Mouse (Mus musculus) MEL (cell line): Measurements from ENCODE around the gene Pofut1. TPM values are rescaled to one million over a fixed set of nuclear protein-coding genes. Genes with fewer than 3 reads are reported as not detected.
A peak's percentile ranks its signal among the peaks of the same experiment; 100 is the strongest.

Experiments used
- DNase-seq: peaks from one replicate; pipeline ENCODE4 v3.0.0; 2011; ENCODE audit warnings: low read depth, low spot score
- H3K27ac ChIP-seq: 2 replicates; pipeline ENCODE4 v1.5.1; 2012; ENCODE audit warnings: low read depth, mild to moderate bottlenecking, control low read depth, low read length, moderate library complexity; ENCODE audit not compliant: control insufficient read depth
- H3K27me3 ChIP-seq, 2 experiments: fragments of 150-350 bp in 1 of 2; sonication (generic) in 1 of 2; 2 replicates each; pipeline ENCODE4 v1.6.1; 2012; ENCODE audit warnings: low read length in 2 of 2, mild to moderate bottlenecking in 2 of 2, improper control_type of control experiment in 1 of 2, moderate library complexity in 1 of 2; ENCODE audit not compliant: insufficient read depth in 2 of 2, control insufficient read depth in 1 of 2
- H3K36me3 ChIP-seq, 2 experiments: 2 replicates each; pipeline ENCODE4 v1.6.1; 2012 to 2014; ENCODE audit warnings: low read length in 2 of 2, improper control_type of control experiment in 1 of 2, inconsistent platforms in 1 of 2, mild to moderate bottlenecking in 1 of 2; ENCODE audit not compliant: insufficient read depth in 2 of 2, control insufficient read depth in 1 of 2
- H3K4me1 ChIP-seq, 2 experiments: fragments of 150-350 bp in 1 of 2; sonication (generic) in 1 of 2; 2 replicates each; pipeline ENCODE4 v1.6.1; 2012; ENCODE audit warnings: low read length in 2 of 2, improper control_type of control experiment in 1 of 2, mild to moderate bottlenecking in 1 of 2; ENCODE audit not compliant: insufficient read depth in 2 of 2, control insufficient read depth in 1 of 2
- H3K4me3 ChIP-seq, 2 experiments: fragments of 150-350 bp in 1 of 2; sonication (generic) in 1 of 2; 2 replicates each; pipeline ENCODE4 v1.5.1; 2012; ENCODE audit warnings: low read depth in 2 of 2, low read length in 2 of 2, mild to moderate bottlenecking in 2 of 2, moderate library complexity in 2 of 2, control low read depth in 1 of 2, improper control_type of control experiment in 1 of 2; ENCODE audit not compliant: control insufficient read depth in 1 of 2, insufficient read depth in 1 of 2
- H3K79me2 ChIP-seq: 2 replicates; pipeline ENCODE4 v1.6.1; 2012; ENCODE audit warnings: mild to moderate bottlenecking, low read length, moderate library complexity; ENCODE audit not compliant: control insufficient read depth, poor library complexity, insufficient read depth
- H3K9ac ChIP-seq: 2 replicates; pipeline ENCODE4 v1.6.1; 2012; ENCODE audit warnings: low read depth, mild to moderate bottlenecking, control low read depth, low read length, moderate library complexity; ENCODE audit not compliant: control insufficient read depth, poor library complexity, severe bottlenecking
- H3K9me3 ChIP-seq: fragments of 150-350 bp; sonication (generic); replicated peaks from 2 replicates; pipeline ENCODE4 v1.6.1; 2012; ENCODE audit warnings: mild to moderate bottlenecking, low read length, improper control_type of control experiment, moderate library complexity; ENCODE audit not compliant: insufficient read depth
- CHD1 ChIP-seq: IDR thresholded peaks from 2 replicates; pipeline ENCODE4 v1.6.1; 2012; ENCODE audit warnings: low read depth, mild to moderate bottlenecking, inconsistent platforms, low read length, improper control_type of control experiment
- CHD2 ChIP-seq: IDR thresholded peaks from 2 replicates; pipeline ENCODE4 v1.6.1; 2011; ENCODE audit warnings: low read length, improper control_type of control experiment
- CTCF ChIP-seq, 3 experiments: IDR thresholded peaks in 2 of 3; conservative IDR thresholded peaks in 1 of 3; 2 replicates each; pipeline ENCODE4 v1.5.1; 2011 to 2012; ENCODE audit warnings: low read length in 3 of 3, low read depth in 2 of 3, mild to moderate bottlenecking in 2 of 3, improper control_type of control experiment in 1 of 3, inconsistent platforms in 1 of 3, mixed read lengths in 1 of 3, moderate library complexity in 1 of 3; ENCODE audit not compliant: control insufficient read depth in 1 of 3, insufficient read depth in 1 of 3, poor library complexity in 1 of 3, severe bottlenecking in 1 of 3
- ELF1 ChIP-seq: IDR thresholded peaks from 2 replicates; pipeline ENCODE4 v1.6.1; 2014; ENCODE audit warnings: low read depth, mild to moderate bottlenecking, inconsistent platforms, low read length, improper control_type of control experiment, moderate library complexity
- EP300 ChIP-seq, 2 experiments: IDR thresholded peaks; 2 replicates each; pipeline ENCODE4 v1.6.1; 2011; ENCODE audit warnings: improper control_type of control experiment in 2 of 2, low read length in 2 of 2, low read depth in 1 of 2, mild to moderate bottlenecking in 1 of 2
- ETS1 ChIP-seq: IDR thresholded peaks from 2 replicates; pipeline ENCODE4 v1.6.1; 2012; ENCODE audit warnings: low read depth, mild to moderate bottlenecking, inconsistent platforms, low read length, improper control_type of control experiment, moderate library complexity
- GABPA ChIP-seq: IDR thresholded peaks from 2 replicates; pipeline ENCODE4 v1.6.1; 2012; ENCODE audit warnings: low read depth, mild to moderate bottlenecking, inconsistent platforms, low read length, improper control_type of control experiment, moderate library complexity
- GATA1 ChIP-seq: IDR thresholded peaks from 2 replicates; pipeline ENCODE4 v1.6.1; 2011; ENCODE audit warnings: low read depth, low read length, improper control_type of control experiment
- HCFC1 ChIP-seq: IDR thresholded peaks from 2 replicates; pipeline ENCODE4 v1.6.1; 2012; ENCODE audit warnings: low read depth, mild to moderate bottlenecking, inconsistent platforms, low read length, improper control_type of control experiment, moderate library complexity
- JUND ChIP-seq: IDR thresholded peaks from 2 replicates; pipeline ENCODE4 v1.6.1; 2011; ENCODE audit warnings: low read depth, mild to moderate bottlenecking, improper control_type of control experiment, low read length
- MAX ChIP-seq: IDR thresholded peaks from 2 replicates; pipeline ENCODE4 v1.6.1; 2011; ENCODE audit warnings: low read length, improper control_type of control experiment
- MAZ ChIP-seq: IDR thresholded peaks from 2 replicates; pipeline ENCODE4 v1.6.1; 2012; ENCODE audit warnings: low read depth, mild to moderate bottlenecking, inconsistent platforms, low read length, improper control_type of control experiment
- MEF2A ChIP-seq: IDR thresholded peaks from 2 replicates; pipeline ENCODE4 v1.6.1; 2014; ENCODE audit warnings: low read depth, mild to moderate bottlenecking, inconsistent platforms, low read length, improper control_type of control experiment; ENCODE audit not compliant: poor library complexity, insufficient replicate concordance, severe bottlenecking; ENCODE audit errors: extremely low read depth
- MXI1 ChIP-seq: IDR thresholded peaks from 2 replicates; pipeline ENCODE4 v1.6.1; 2011; ENCODE audit warnings: mild to moderate bottlenecking, low read depth, low read length, improper control_type of control experiment
- MYB ChIP-seq: IDR thresholded peaks from 2 replicates; pipeline ENCODE4 v1.6.1; 2011; ENCODE audit warnings: mild to moderate bottlenecking, low read depth, low read length, improper control_type of control experiment
- MYC ChIP-seq: IDR thresholded peaks from 2 replicates; pipeline ENCODE4 v1.6.1; 2011; ENCODE audit warnings: low read depth, mild to moderate bottlenecking, low read length, improper control_type of control experiment, moderate library complexity
- NELFE ChIP-seq: IDR thresholded peaks from 2 replicates; pipeline ENCODE4 v1.6.1; 2011; ENCODE audit warnings: low read depth, low read length, improper control_type of control experiment
- NRF1 ChIP-seq: IDR thresholded peaks from 2 replicates; pipeline ENCODE4 v1.6.1; 2014; ENCODE audit warnings: low read depth, mild to moderate bottlenecking, inconsistent platforms, low read length, improper control_type of control experiment, moderate library complexity; ENCODE audit not compliant: poor library complexity, insufficient read depth, severe bottlenecking
- POLR2A ChIP-seq, 2 experiments: IDR thresholded peaks; 2 replicates each; pipeline ENCODE4 v1.6.1; 2011 to 2012; ENCODE audit warnings: low read length in 2 of 2, mild to moderate bottlenecking in 2 of 2, control low read depth in 1 of 2, improper control_type of control experiment in 1 of 2, low read depth in 1 of 2, moderate library complexity in 1 of 2; ENCODE audit not compliant: control insufficient read depth in 1 of 2, insufficient read depth in 1 of 2, poor library complexity in 1 of 2
- POLR2AphosphoS2 ChIP-seq: IDR thresholded peaks from 2 replicates; pipeline ENCODE4 v1.6.1; 2011; ENCODE audit warnings: low read length, improper control_type of control experiment
- POLR2AphosphoS5 ChIP-seq: IDR thresholded peaks from 2 replicates; pipeline ENCODE4 v1.6.1; 2012; ENCODE audit warnings: low read depth, borderline replicate concordance, mild to moderate bottlenecking, inconsistent platforms, low read length, moderate library complexity, mixed read lengths
- RAD21 ChIP-seq: IDR thresholded peaks from 2 replicates; pipeline ENCODE4 v1.6.1; 2011; ENCODE audit warnings: mild to moderate bottlenecking, low read depth, low read length, improper control_type of control experiment
- RCOR1 ChIP-seq: IDR thresholded peaks from 2 replicates; pipeline ENCODE4 v1.6.1; 2012; ENCODE audit warnings: low read depth, mild to moderate bottlenecking, inconsistent platforms, low read length, improper control_type of control experiment
- SIN3A ChIP-seq: IDR thresholded peaks from 2 replicates; pipeline ENCODE4 v1.6.1; 2012; ENCODE audit warnings: low read length, improper control_type of control experiment, inconsistent platforms
- SMC3 ChIP-seq: IDR thresholded peaks from 2 replicates; pipeline ENCODE4 v1.6.1; 2011; ENCODE audit warnings: low read depth, low read length, improper control_type of control experiment
- TAL1 ChIP-seq: IDR thresholded peaks from 2 replicates; pipeline ENCODE4 v1.6.1; 2012; ENCODE audit warnings: mild to moderate bottlenecking, inconsistent platforms, low read length, moderate library complexity, mixed read lengths
- TBP ChIP-seq: IDR thresholded peaks from 2 replicates; pipeline ENCODE4 v1.8.0; 2011; ENCODE audit warnings: low read depth, low read length, improper control_type of control experiment
- TCF12 ChIP-seq: IDR thresholded peaks from 2 replicates; pipeline ENCODE4 v1.6.1; 2014; ENCODE audit warnings: low read depth, mild to moderate bottlenecking, inconsistent platforms, low read length, improper control_type of control experiment, moderate library complexity
- UBTF ChIP-seq: IDR thresholded peaks from 2 replicates; pipeline ENCODE4 v1.6.1; 2012; ENCODE audit warnings: low read depth, mild to moderate bottlenecking, inconsistent platforms, low read length, improper control_type of control experiment, moderate library complexity, borderline replicate concordance; ENCODE audit not compliant: insufficient read depth
- USF1 ChIP-seq: IDR thresholded peaks from 2 replicates; pipeline ENCODE4 v1.6.1; 2014; ENCODE audit warnings: low read depth, mild to moderate bottlenecking, inconsistent platforms, low read length, improper control_type of control experiment, moderate library complexity
- USF2 ChIP-seq, 2 experiments: IDR thresholded peaks; 2 replicates each; pipeline ENCODE4 v1.6.1; 2011 to 2012; ENCODE audit warnings: improper control_type of control experiment in 2 of 2, low read length in 2 of 2, borderline replicate concordance in 1 of 2, inconsistent platforms in 1 of 2, low read depth in 1 of 2, mild to moderate bottlenecking in 1 of 2; ENCODE audit not compliant: insufficient read depth in 1 of 2
- ZC3H11A ChIP-seq: IDR thresholded peaks from 2 replicates; pipeline ENCODE4 v1.6.1; 2012; ENCODE audit warnings: low read depth, mild to moderate bottlenecking, inconsistent platforms, low read length, improper control_type of control experiment
- ZKSCAN1 ChIP-seq: IDR thresholded peaks from 2 replicates; pipeline ENCODE4 v1.6.1; 2012; ENCODE audit warnings: low read depth, mild to moderate bottlenecking, inconsistent platforms, low read length, improper control_type of control experiment, moderate library complexity
- ZMIZ1 ChIP-seq: IDR thresholded peaks from 2 replicates; pipeline ENCODE4 v1.6.1; 2012; ENCODE audit warnings: low read depth, mild to moderate bottlenecking, inconsistent platforms, low read length, improper control_type of control experiment, moderate library complexity
- ZNF384 ChIP-seq: IDR thresholded peaks from 2 replicates; pipeline ENCODE4 v1.6.1; 2012; ENCODE audit warnings: low read depth, mild to moderate bottlenecking, inconsistent platforms, low read length, improper control_type of control experiment
- polyA plus RNA-seq, 2 experiments: library from polyadenylated mRNA; stranded (reverse) in 1 of 2; unstranded in 1 of 2; fragments of >175 nt in 1 of 2; fragments of >200 nt in 1 of 2; gene quantifications; 2 replicates each; pipeline versions ENCODE4 v1.2.1 to v1.2.4; 2012; ENCODE audit warnings: low replicate concordance in 2 of 2, low read depth in 1 of 2; ENCODE audit not compliant: insufficient read length in 2 of 2, insufficient read depth in 1 of 2, missing spikeins in 1 of 2
- total RNA-seq: library from RNA; depleted of rRNA; stranded (reverse); fragments of 300-350 nt; gene quantifications from 2 replicates; pipeline ENCODE4 v1.2.3, GENCODE M21; 2012; rRNA removed

Pofut1 gene
- 20.2 and 20.5 TPM in 2 replicates for total RNA-seq
- polyA plus RNA-seq: 10 to 100 TPM in 1 of 2 experiments, not detected in 1; 28.7 TPM

DNA sequence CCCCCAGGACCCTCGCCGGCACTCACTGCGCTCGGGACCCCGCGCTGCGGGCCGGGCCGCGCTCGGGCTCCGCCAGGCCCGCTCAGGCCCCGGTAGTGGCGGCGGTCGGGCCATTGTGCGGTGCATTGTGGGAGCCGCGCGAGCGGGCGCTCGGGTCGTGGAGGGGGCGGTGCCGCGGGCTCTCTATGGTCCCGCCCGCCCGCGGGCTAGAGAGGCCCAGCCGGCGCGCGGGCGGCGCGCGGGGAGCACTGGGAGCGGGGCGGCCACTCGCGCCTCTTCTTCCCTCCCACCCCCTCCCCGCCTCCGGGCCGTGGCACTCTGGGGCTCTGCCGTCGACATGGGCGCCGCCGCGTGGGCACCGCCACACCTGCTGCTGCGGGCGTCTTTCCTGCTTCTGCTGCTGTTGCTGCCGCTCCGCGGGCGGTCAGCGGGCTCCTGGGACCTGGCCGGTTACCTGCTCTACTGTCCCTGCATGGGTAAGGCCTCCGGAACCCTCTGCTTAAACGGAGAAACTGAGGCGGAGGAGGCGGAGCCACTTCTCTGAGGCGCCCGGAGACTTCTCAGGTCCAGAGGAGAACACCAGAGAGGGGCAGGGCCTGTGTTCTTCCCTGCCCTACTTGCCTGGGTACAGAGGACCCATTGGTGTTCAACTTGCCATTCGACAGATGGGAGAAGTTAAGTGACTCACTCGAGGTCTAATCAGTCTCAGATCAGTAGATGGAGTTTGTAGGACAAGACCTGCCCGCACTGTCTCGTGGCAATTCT lies at the start of gene Pofut1, which contains the start of gene Plagl2:
Gene Pofut1, plus strand, starts transcription at position 284 of the 765 bp plus-strand sequence.
Gene Plagl2, minus strand, starts transcription at position 177 of the 765 bp plus-strand sequence.
- Histone ChIP-seq H3K9ac (peak within 1 kb of the TSS; percentile 98), H3K27me3 (no peaks in the 10 kb centered on the region), H3K4me3 (peak within 1 kb of the TSS; percentile 93 to 98), H3K9me3 (no peaks in the 10 kb centered on the region), H3K36me3 (peaks cover 6 to 34% of the 10 kb centered on the region in 2 experiments), H3K4me1 (peaks cover 14 to 18% of the 10 kb centered on the region in 2 experiments), H3K27ac (peak within 1 kb of the TSS; percentile 94), H3K79me2 (peaks cover 50% of the 10 kb centered on the region)
- DNase-seq: peak; percentile 89
- 0 out of 2 replicates have a peak, but pooled peaks have one; percentile 9 for TF ChIP-seq ELF1
- TF ChIP-seq CHD1: no peak
- TF ChIP-seq JUND: no peak
- TF ChIP-seq POLR2AphosphoS2: no peak
- no peak for TF ChIP-seq MYB
- peak; percentile 60 to 70; a peak in 2 of 4 replicates for TF ChIP-seq POLR2A (IDR thresholded peaks at IDR 0.05; ENCODE audit: control insufficient read depth in 1 of 2, insufficient read depth in 1 of 2, low read depth in 1 of 2, low read length in 2 of 2, poor library complexity in 1 of 2)
- no peak for TF ChIP-seq ZKSCAN1
- peak; percentile 48 for TF ChIP-seq ZMIZ1
- TF ChIP-seq EP300 (IDR thresholded peaks at IDR 0.05; ENCODE audit: low read depth in 1 of 2, low read length in 2 of 2): 0 out of 4 replicates have a peak, but pooled peaks of 1 of the 2 experiments have one; percentile 16
- peak; percentile 35 for TF ChIP-seq SIN3A
- no peak for TF ChIP-seq GABPA
- no peak for TF ChIP-seq RCOR1
- TF ChIP-seq NELFE: peak; percentile 68
- TF ChIP-seq HCFC1: peak; percentile 81
- TF ChIP-seq MXI1: peak; percentile 1; the same call in 1 of the 2 replicates
- TF ChIP-seq GATA1: peak; percentile 58
- TF ChIP-seq ZNF384: no peak
- TF ChIP-seq TAL1: no peak
- TF ChIP-seq TBP: peak; percentile 54
- TF ChIP-seq CHD2: no peak
- TF ChIP-seq MEF2A: no peak
- TF ChIP-seq MYC: peak; percentile 52; the same call in 1 of the 2 replicates
- no peak for TF ChIP-seq POLR2AphosphoS5
- no peak for TF ChIP-seq USF1
- TF ChIP-seq MAX: no peak; the same call in 1 of the 2 replicates
- TF ChIP-seq ZC3H11A: no peak
- 0 out of 2 replicates have a peak, but pooled peaks have one; percentile 37 for TF ChIP-seq TCF12
- TF ChIP-seq ETS1: no peak
- TF ChIP-seq SMC3: peak; percentile 34
- TF ChIP-seq MAZ: peak; percentile 62
- no peak for TF ChIP-seq UBTF
- peak; percentile 6; the same call in 1 of the 2 replicates for TF ChIP-seq RAD21
- TF ChIP-seq NRF1: peak; percentile 13; the same call in 1 of the 2 replicates
- peak in 2 of 3 experiments; percentile 26 to 42; a peak in 2 of 6 replicates for TF ChIP-seq CTCF (IDR thresholded peaks at IDR 0.05 in 2 of 3, conservative IDR thresholded peaks at IDR 0.05 in 1 of 3; ENCODE audit: control insufficient read depth in 1 of 3, insufficient read depth in 1 of 3, low read depth in 2 of 3, low read length in 3 of 3, poor library complexity in 1 of 3, severe bottlenecking in 1 of 3)
- TF ChIP-seq USF2 (IDR thresholded peaks at IDR 0.05; ENCODE audit: borderline replicate concordance in 1 of 2, insufficient read depth in 1 of 2, low read depth in 1 of 2, low read length in 2 of 2): no peak
